Mouse (Mus musculus): ENCODE measurements around the gene Syt9. TPM values are rescaled to one million over a fixed set of nuclear protein-coding genes. Genes with fewer than 3 reads are reported as not detected.

Syt9 gene
- polyA plus RNA-seq (2014; fragmentation: Nextera tagmentation; extraction: Ambion mirVana): 2.1 and 2.2 TPM in 2 replicates

GRCm38 (mm10) chr7:107370232-107371125 lies at the start of gene Syt9:
Syt9 (plus strand) TSS chr7:107370728.
- Histone ChIP-seq H3K9ac (ENCODE audit: low read depth, low read length) (no peak within 1 kb of the TSS), H3K27ac (ENCODE audit: low read depth, low read length) (no peak within 1 kb of the TSS)

GRCm38 (mm10) chr7:107339013-107339412 lies 31.5 kb upstream of the Syt9 start:
- no peak for ATAC-seq (replicated peaks; ENCODE audit: low FRiP score)
- H3K9ac ChIP-seq (ENCODE audit: low read depth, low read length): no peak overlapping the region
- H3K27ac ChIP-seq (ENCODE audit: low read depth, low read length): no peak overlapping the region
- no peak for DNase-seq (ENCODE audit: low spot score)
- H3K4me2 ChIP-seq: no peak overlapping the region
- WGBS: 87% methylated on average over 5 of the region's 5 CpGs
- no peaks in the 10 kb centered on the region for H3K9me3 ChIP-seq (ENCODE audit: control insufficient read depth, low read length)
- no peaks in the 10 kb centered on the region for H3K4me1 ChIP-seq (replicated peaks; ENCODE audit: control insufficient read depth, insufficient read depth, low read length)
- H3K4me3 ChIP-seq (ENCODE audit: low read depth, low read length): no peak overlapping the region
- H3K27me3 ChIP-seq (replicated peaks; ENCODE audit: control insufficient read depth, insufficient read depth, low read length): no peaks in the 10 kb centered on the region
- no peaks in the 10 kb centered on the region for H3K36me3 ChIP-seq (ENCODE audit: control insufficient read depth, insufficient read depth, low read length)

More at GRCm38 (mm10) chr7:107370232-107371125, at the start of gene Syt9:
- H3K27me3 ChIP-seq (replicated peaks; ENCODE audit: control insufficient read depth, insufficient read depth, low read length): peaks cover 52% of the 10 kb centered on the region
- H3K4me2 ChIP-seq: peak within 1 kb of the TSS; percentile 85
- DNase-seq (ENCODE audit: low spot score) (peak; percentile 57), ATAC-seq (replicated peaks; ENCODE audit: low FRiP score) (peak; percentile 77)
- H3K36me3 ChIP-seq (ENCODE audit: control insufficient read depth, insufficient read depth, low read length): no peaks in the 10 kb centered on the region
- peak within 1 kb of the TSS; percentile 59 for H3K4me3 ChIP-seq (ENCODE audit: low read depth, low read length)
- no peaks in the 10 kb centered on the region for H3K9me3 ChIP-seq (ENCODE audit: control insufficient read depth, low read length)
- WGBS: 2% methylated on average over 80 of the region's 102 CpGs
- no peaks in the 10 kb centered on the region for H3K4me1 ChIP-seq (replicated peaks; ENCODE audit: control insufficient read depth, insufficient read depth, low read length)

GRCm38 (mm10) chr7:107339560-107340057 lies 30.9 kb upstream of the Syt9 start:
- no peak overlapping the region for H3K4me2 ChIP-seq
- no peak for DNase-seq (ENCODE audit: low spot score)
- H3K9ac ChIP-seq (ENCODE audit: low read depth, low read length): no peak overlapping the region
- no peaks in the 10 kb centered on the region for H3K4me1 ChIP-seq (replicated peaks; ENCODE audit: control insufficient read depth, insufficient read depth, low read length)
- no peaks in the 10 kb centered on the region for H3K27me3 ChIP-seq (replicated peaks; ENCODE audit: control insufficient read depth, insufficient read depth, low read length)
- ATAC-seq (replicated peaks; ENCODE audit: low FRiP score): no peak
- 58% methylated on average over 3 of the region's 3 CpGs for WGBS
- no peak overlapping the region for H3K4me3 ChIP-seq (ENCODE audit: low read depth, low read length)
- H3K9me3 ChIP-seq (ENCODE audit: control insufficient read depth, low read length): no peaks in the 10 kb centered on the region
- H3K36me3 ChIP-seq (ENCODE audit: control insufficient read depth, insufficient read depth, low read length): no peaks in the 10 kb centered on the region
- H3K27ac ChIP-seq (ENCODE audit: low read depth, low read length): no peak overlapping the region

- Histone ChIP-seq H3K4me2 (no peak overlapping the region), H3K9me3 (ENCODE audit: control insufficient read depth, low read length) (no peaks in the 10 kb centered on the region), H3K36me3 (ENCODE audit: control insufficient read depth, insufficient read depth, low read length) (no peaks in the 10 kb centered on the region), H3K9ac (ENCODE audit: low read depth, low read length) (no peak overlapping the region), H3K4me1 (replicated peaks; ENCODE audit: control insufficient read depth, insufficient read depth, low read length) (no peaks in the 10 kb centered on the region), H3K27me3 (replicated peaks; ENCODE audit: control insufficient read depth, insufficient read depth, low read length) (no peaks in the 10 kb centered on the region), H3K27ac (ENCODE audit: low read depth, low read length) (no peak overlapping the region), H3K4me3 (ENCODE audit: low read depth, low read length) (no peak overlapping the region)
- DNase-seq (ENCODE audit: low spot score) (no peak), ATAC-seq (replicated peaks; ENCODE audit: low FRiP score) (no peak)
- 34% methylated on average over 1 of the region's 1 CpGs for WGBS
Observed at GRCm38 (mm10) chr7:107340221-107340620, 30.3 kb upstream of the Syt9 start.

GRCm38 (mm10) chr7:107341519-107342190 lies 28.9 kb upstream of the Syt9 start:
- ATAC-seq (replicated peaks; ENCODE audit: low FRiP score): no peak
- WGBS: 70% methylated on average over 8 of the region's 8 CpGs
- DNase-seq (ENCODE audit: low spot score): no peak
- Histone ChIP-seq H3K27ac (ENCODE audit: low read depth, low read length) (no peak overlapping the region), H3K4me3 (ENCODE audit: low read depth, low read length) (no peak overlapping the region), H3K9ac (ENCODE audit: low read depth, low read length) (no peak overlapping the region), H3K36me3 (ENCODE audit: control insufficient read depth, insufficient read depth, low read length) (no peaks in the 10 kb centered on the region), H3K4me2 (no peak overlapping the region), H3K4me1 (replicated peaks; ENCODE audit: control insufficient read depth, insufficient read depth, low read length) (no peaks in the 10 kb centered on the region), H3K27me3 (replicated peaks; ENCODE audit: control insufficient read depth, insufficient read depth, low read length) (no peaks in the 10 kb centered on the region), H3K9me3 (ENCODE audit: control insufficient read depth, low read length) (no peaks in the 10 kb centered on the region)

- no peak overlapping the region for H3K9ac ChIP-seq (ENCODE audit: low read depth, low read length)
- WGBS: 59% methylated on average over 1 of the region's 1 CpGs
- H3K9me3 ChIP-seq (ENCODE audit: control insufficient read depth, low read length): no peaks in the 10 kb centered on the region
- DNase-seq (ENCODE audit: low spot score) (no peak), ATAC-seq (replicated peaks; ENCODE audit: low FRiP score) (no peak)
- H3K4me2 ChIP-seq: no peak overlapping the region
- H3K36me3 ChIP-seq (ENCODE audit: control insufficient read depth, insufficient read depth, low read length): no peaks in the 10 kb centered on the region
- no peak overlapping the region for H3K4me3 ChIP-seq (ENCODE audit: low read depth, low read length)
- no peaks in the 10 kb centered on the region for H3K4me1 ChIP-seq (replicated peaks; ENCODE audit: control insufficient read depth, insufficient read depth, low read length)
- H3K27me3 ChIP-seq (replicated peaks; ENCODE audit: control insufficient read depth, insufficient read depth, low read length): no peaks in the 10 kb centered on the region
- H3K27ac ChIP-seq (ENCODE audit: low read depth, low read length): no peak overlapping the region
Observed at GRCm38 (mm10) chr7:107349201-107349600, 21.3 kb upstream of the Syt9 start.

- WGBS: 86% methylated on average over 3 of the region's 3 CpGs
- H3K9me3 ChIP-seq (ENCODE audit: control insufficient read depth, low read length): no peaks in the 10 kb centered on the region
- no peaks in the 10 kb centered on the region for H3K4me1 ChIP-seq (replicated peaks; ENCODE audit: control insufficient read depth, insufficient read depth, low read length)
- H3K4me2 ChIP-seq: no peak overlapping the region
- H3K36me3 ChIP-seq (ENCODE audit: control insufficient read depth, insufficient read depth, low read length): no peaks in the 10 kb centered on the region
- H3K27ac ChIP-seq (ENCODE audit: low read depth, low read length): no peak overlapping the region
- no peak overlapping the region for H3K9ac ChIP-seq (ENCODE audit: low read depth, low read length)
- no peak for DNase-seq (ENCODE audit: low spot score)
- ATAC-seq (replicated peaks; ENCODE audit: low FRiP score): no peak
- H3K4me3 ChIP-seq (ENCODE audit: low read depth, low read length): no peak overlapping the region
- no peaks in the 10 kb centered on the region for H3K27me3 ChIP-seq (replicated peaks; ENCODE audit: control insufficient read depth, insufficient read depth, low read length)
Observed at GRCm38 (mm10) chr7:107362153-107362552, 8.4 kb upstream of the Syt9 start.

- Histone ChIP-seq H3K27ac (ENCODE audit: low read depth, low read length) (no peak overlapping the region), H3K4me2 (no peak overlapping the region), H3K36me3 (ENCODE audit: control insufficient read depth, insufficient read depth, low read length) (no peaks in the 10 kb centered on the region), H3K27me3 (replicated peaks; ENCODE audit: control insufficient read depth, insufficient read depth, low read length) (no peaks in the 10 kb centered on the region), H3K9ac (ENCODE audit: low read depth, low read length) (no peak overlapping the region), H3K4me1 (replicated peaks; ENCODE audit: control insufficient read depth, insufficient read depth, low read length) (no peaks in the 10 kb centered on the region), H3K4me3 (ENCODE audit: low read depth, low read length) (no peak overlapping the region), H3K9me3 (ENCODE audit: control insufficient read depth, low read length) (no peaks in the 10 kb centered on the region)
- no peak for ATAC-seq (replicated peaks; ENCODE audit: low FRiP score)
- 68% methylated on average over 3 of the region's 3 CpGs for WGBS
- no peak for DNase-seq (ENCODE audit: low spot score)
Observed at GRCm38 (mm10) chr7:107362634-107363033, 7.9 kb upstream of the Syt9 start.
